ENCODE assay signal across 25 mouse cellular contexts in the genomic region with DNA sequence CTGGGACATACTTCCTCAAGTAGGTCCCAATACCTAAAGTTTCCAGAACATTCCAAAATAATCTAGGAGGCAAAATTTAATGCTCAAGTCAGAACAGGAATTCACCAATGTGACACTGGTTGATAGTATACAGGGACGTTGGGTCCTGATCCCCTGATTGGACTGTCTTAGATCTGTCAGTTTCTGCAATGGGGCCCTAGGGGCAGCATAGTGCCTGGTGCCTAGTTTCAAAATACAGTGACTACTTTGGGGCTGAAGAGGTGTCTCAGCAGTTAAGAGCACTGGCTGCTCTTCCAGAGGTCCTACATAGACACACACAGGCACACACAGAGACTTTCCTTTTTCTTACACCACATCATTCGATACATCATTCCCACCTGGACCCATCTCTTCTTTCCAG. TPM values are rescaled to one million over a fixed set of nuclear protein-coding genes. Genes with fewer than 3 reads are reported as not detected.
DNase-seq lines count a peak whose midpoint lies in the region; ATAC-seq and TF ChIP-seq lines count a peak whose summit lies in the region.
"Had no signal": no experiment of that assay in that cellular context is flagged by ENCODE, and none has a peak within 500 bp of the region (broad histone marks: within the 10 kb centered on the region; RNA-seq: fewer than 3 reads in every experiment).

No protein-coding gene starts in this region.

- no peaks in the 10 kb centered on the region for H3K36me3 ChIP-seq in liver, embryonic 11.5 days (ENCODE audit: control insufficient read depth, insufficient read depth, low read length)
- H3K36me3 ChIP-seq in liver, embryonic 14.5 days (replicated peaks; ENCODE audit: control insufficient read depth, insufficient read depth, low read depth): no peaks in the 10 kb centered on the region
- no peaks in the 10 kb centered on the region for H3K36me3 ChIP-seq in limb, embryonic 10.5 days
- H3K36me3 ChIP-seq: embryonic facial prominence, embryonic 13.5 days; forebrain, embryonic 12.5 days; heart, embryonic 15.5 days; hindbrain, embryonic 10.5 days had no signal

- ATAC-seq in liver, embryonic 11.5 days (replicated peaks; ENCODE audit: low FRiP score): peak; percentile 67
- 0 out of 2 replicates have a peak, but pooled peaks have one; percentile 48 for ATAC-seq in liver, embryonic 14.5 days (ENCODE audit: insufficient read depth)
- ATAC-seq in megakaryocyte, adult 5-6 weeks (ENCODE audit: poor library complexity, severe bottlenecking): no peak
- ATAC-seq: forebrain, embryonic 16.5 days had no signal

- H3K4me3 ChIP-seq in liver, embryonic 11.5 days (ENCODE audit: low read depth, low read length): no peak overlapping the region
- no peak overlapping the region for H3K4me3 ChIP-seq in liver, embryonic 14.5 days (ENCODE audit: insufficient read depth in 1 of 2, low read depth in 2 of 2, low read length in 2 of 2)
- H3K4me3 ChIP-seq in limb, embryonic 10.5 days: no peak overlapping the region
- H3K4me3 ChIP-seq: embryonic facial prominence, embryonic 13.5 days; forebrain, embryonic 12.5 days; heart, adult 2 months; heart, embryonic 15.5 days; hindbrain, embryonic 10.5 days had no signal

- H3K9ac ChIP-seq in liver, embryonic 11.5 days (ENCODE audit: low read depth, low read length): no peak overlapping the region
- H3K9ac ChIP-seq in liver, embryonic 14.5 days (replicated peaks): no peak overlapping the region
- H3K9ac ChIP-seq: embryonic facial prominence, embryonic 13.5 days; forebrain, embryonic 12.5 days; heart, embryonic 15.5 days; hindbrain, embryonic 14.5 days had no signal

- H3K27ac ChIP-seq in liver, embryonic 11.5 days (ENCODE audit: low read depth, low read length): no peak overlapping the region
- H3K27ac ChIP-seq in liver, embryonic 14.5 days: no peak overlapping the region
- H3K27ac ChIP-seq in limb, embryonic 10.5 days: no peak overlapping the region
- H3K27ac ChIP-seq: embryonic facial prominence, embryonic 13.5 days; forebrain, embryonic 12.5 days; heart, adult 2 months; heart, embryonic 15.5 days; hindbrain, embryonic 10.5 days; hindbrain, embryonic 14.5 days had no signal

- no peaks in the 10 kb centered on the region for H3K27me3 ChIP-seq in liver, embryonic 11.5 days (replicated peaks; ENCODE audit: control insufficient read depth, insufficient read depth, low read length)
- no peaks in the 10 kb centered on the region for H3K27me3 ChIP-seq in liver, embryonic 14.5 days (ENCODE audit: control insufficient read depth, insufficient read depth, low read length)
- H3K27me3 ChIP-seq in limb, embryonic 10.5 days (ENCODE audit: low read depth, poor library complexity, severe bottlenecking): no peaks in the 10 kb centered on the region
- H3K27me3 ChIP-seq: embryonic facial prominence, embryonic 13.5 days; forebrain, embryonic 12.5 days; heart, embryonic 15.5 days had no signal

- no peak for DNase-seq in liver, embryonic 11.5 days (ENCODE audit: low spot score)
- DNase-seq in liver: no peak
- peak; percentile 55 for DNase-seq in ZHBTc4 (ENCODE audit: low read depth, low spot score)
- DNase-seq in liver, embryonic 14.5 days (ENCODE audit: low read depth in 3 of 3, low spot score in 3 of 3): peak in 1 of 3 experiments; percentile 3
- DNase-seq in cerebellum, postnatal 4 days (ENCODE audit: low spot score in 2 of 2): no peak
- DNase-seq in limb, embryonic 10.5 days (ENCODE audit: low spot score): no peak
- no peak for DNase-seq in layer of hippocampus, adult 9-11 months
- DNase-seq: adrenal gland, postnatal 10 days; cerebellum, adult 11 months; cerebellum, adult 8-10 months; cerebellum, postnatal 14 days; gastrocnemius, postnatal 10 days; heart, adult 2 months had no signal

- no peaks in the 10 kb centered on the region for H3K4me1 ChIP-seq in liver, embryonic 11.5 days (replicated peaks; ENCODE audit: control insufficient read depth, insufficient read depth, low read length)
- H3K4me1 ChIP-seq in liver, embryonic 14.5 days (replicated peaks; ENCODE audit: control insufficient read depth in 2 of 2, insufficient read depth in 2 of 2, low read length in 1 of 2): no peaks in the 10 kb centered on the region
- no peaks in the 10 kb centered on the region for H3K4me1 ChIP-seq in limb, embryonic 10.5 days
- H3K4me1 ChIP-seq: embryonic facial prominence, embryonic 13.5 days; forebrain, embryonic 12.5 days; heart, embryonic 15.5 days; hindbrain, embryonic 10.5 days had no signal

- no peaks in the 10 kb centered on the region for H3K9me3 ChIP-seq in liver, embryonic 11.5 days (ENCODE audit: control insufficient read depth, low read length)
- H3K9me3 ChIP-seq in liver, embryonic 14.5 days (ENCODE audit: control insufficient read depth, low read length): no peaks in the 10 kb centered on the region
- H3K9me3 ChIP-seq in limb, embryonic 10.5 days (replicated peaks): no peaks in the 10 kb centered on the region
- H3K9me3 ChIP-seq: embryonic facial prominence, embryonic 13.5 days; forebrain, embryonic 12.5 days; heart, embryonic 15.5 days; hindbrain, embryonic 10.5 days had no signal

- no peak for TF ChIP-seq EP300 in liver, embryonic 14.5 days (IDR thresholded peaks at IDR 0.05; ENCODE audit: low read depth)

- H3K4me2 ChIP-seq in liver, embryonic 11.5 days: no peak overlapping the region
- no peak overlapping the region for H3K4me2 ChIP-seq in liver, embryonic 14.5 days (ENCODE audit: low read depth)
- H3K4me2 ChIP-seq: embryonic facial prominence, embryonic 13.5 days; forebrain, embryonic 12.5 days; heart, embryonic 11.5 days; heart, embryonic 15.5 days; hindbrain, embryonic 14.5 days had no signal

- no peak for TF ChIP-seq CTCF in liver, embryonic 14.5 days (IDR thresholded peaks at IDR 0.05; ENCODE audit: low read depth)

- 48% methylated on average over 2 of the region's 2 CpGs for WGBS in liver, embryonic 11.5 days
- 31% methylated on average over 2 of the region's 2 CpGs for WGBS in liver, embryonic 14.5 days (ENCODE audit: insufficient replicate concordance)
- 83% methylated on average over 2 of the region's 2 CpGs for WGBS in limb, embryonic 10.5 days

RNA-seq across cellular contexts. Expression of a gene that starts 10.1 kb away (rescaled TPM):
- polyA plus RNA-seq in liver, embryonic 11.5 days (2014; fragmentation: Nextera tagmentation; extraction: Ambion mirVana): 0.48 and 1.2 TPM in 2 replicates
- 0.11 and 0.20 TPM in 2 replicates for polyA plus RNA-seq in liver, embryonic 14.5 days (2012; rRNA removed)
- polyA plus RNA-seq in liver, embryonic 14.5 days (2014; fragmentation: Nextera tagmentation; extraction: Ambion mirVana): 0.19 TPM in 1 of 2 replicates, not detected in the other
- not detected in 2 replicates for total RNA-seq in megakaryocyte, adult 5-6 weeks (2015)
- total RNA-seq in megakaryocyte, adult 5-6 weeks (2017): not detected in 2 replicates
- 0.15 TPM in 1 of 2 replicates, not detected in the other for polyA plus RNA-seq in limb, embryonic 10.5 days (2016; fragmentation: Nextera tagmentation; extraction: Ambion mirVana)
- total RNA-seq: adrenal gland, postnatal 10 days; adrenal gland, postnatal 4 days; gastrocnemius, postnatal 10 days; gastrocnemius, postnatal 4 days; heart, adult 2 months; heart, postnatal 25 days had no signal
- polyA plus RNA-seq: forebrain, embryonic 16.5 days; frontal cortex, adult 2 months; heart, embryonic 11.5 days had no signal

RNA-seq across cellular contexts. Expression of a gene that starts 39.7 kb away (rescaled TPM):
- polyA plus RNA-seq in liver, embryonic 11.5 days (2014; fragmentation: Nextera tagmentation; extraction: Ambion mirVana): 67.1 and 77.2 TPM in 2 replicates
- polyA plus RNA-seq in liver, embryonic 14.5 days (2012; rRNA removed): 4.4 and 7.2 TPM in 2 replicates
- 15.3 and 17.3 TPM in 2 replicates for polyA plus RNA-seq in liver, embryonic 14.5 days (2014; fragmentation: Nextera tagmentation; extraction: Ambion mirVana)
- total RNA-seq in megakaryocyte, adult 5-6 weeks (2015): 14.5 and 16.3 TPM in 2 replicates
- total RNA-seq in megakaryocyte, adult 5-6 weeks (2017): 24.6 and 26.3 TPM in 2 replicates
- polyA plus RNA-seq in limb, embryonic 10.5 days (2016; fragmentation: Nextera tagmentation; extraction: Ambion mirVana): 89.8 and 92.9 TPM in 2 replicates
